Mouse (Mus musculus): ENCODE measurements around the gene Chst11.

- TF ChIP-seq CTCF (IDR thresholded peaks at IDR 0.05; ENCODE audit: low read depth) = no peak
- TF ChIP-seq EP300 (IDR thresholded peaks at IDR 0.05; ENCODE audit: low read depth) = no peak
Observed at GRCm38 (mm10) chr10:83111046-83111445, 125.7 kb downstream of the Chst11 start.
